Mouse (Mus musculus) gastrocnemius, adult 2 months (tissue): ENCODE data around the gene Abtb1. TPM values are rescaled to one million over a fixed set of nuclear protein-coding genes. Genes with fewer than 3 reads are reported as not detected.

ENCODE experiments used
- DNase-seq: peaks from one replicate; pipeline ENCODE4 v3.0.0; 2022
- H3K27ac ChIP-seq: fragments of 200-600 bp; 2 replicates; pipeline ENCODE4 v1.8.1; 2022; ENCODE audit warnings: mild to moderate bottlenecking
- H3K4me3 ChIP-seq: fragments of 200-600 bp; 2 replicates; pipeline ENCODE4 v1.8.1; 2022; ENCODE audit warnings: mild to moderate bottlenecking, moderate library complexity
- CTCF ChIP-seq: fragments of 200-600 bp; IDR thresholded peaks from 2 replicates; pipeline ENCODE4 v1.8.1; 2022; ENCODE audit warnings: antibody characterized with exemption, mild to moderate bottlenecking, moderate library complexity
- intact Hi-C: fragments of 180-260 bp; cut with DNase I; formaldehyde crosslinking; loops from one replicate; pipeline ENCODE4 v1.15.1; 2025
- total RNA-seq, 2 experiments: library from RNA; stranded (reverse); gene quantifications; 2 replicates each; pipeline ENCODE4 v1.2.3; 2021

The Abtb1 gene
- total RNA-seq, 2 experiments from 2014 or later: 16.9 to 22.7 TPM

DNA sequence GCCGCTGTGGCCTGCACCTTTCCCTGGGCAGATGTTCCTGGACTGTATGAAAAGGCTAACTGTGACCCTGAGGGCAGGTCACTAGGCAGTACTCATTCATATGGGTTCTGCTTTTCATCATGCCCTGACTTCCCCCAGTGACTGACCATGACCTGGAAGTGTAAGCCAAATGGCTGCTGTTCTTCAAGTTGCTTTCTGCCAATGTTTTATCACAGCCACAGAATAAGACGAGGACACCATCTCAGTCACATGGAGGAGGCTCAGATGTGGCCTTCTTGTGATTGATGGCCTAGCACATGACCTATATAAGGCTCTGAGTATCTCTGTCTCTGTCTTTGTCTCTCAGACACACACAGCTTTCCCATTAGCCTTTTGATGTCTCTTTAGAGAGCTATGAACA is 5.8 kb upstream of the Abtb1 start:
- intact Hi-C loops: no loop called here
- no peak for TF ChIP-seq CTCF
- DNase-seq: no peak
- H3K27ac ChIP-seq: no peak overlapping the region
- H3K4me3 ChIP-seq: no peak overlapping the region

- intact Hi-C loops: no loop called here
Observed at GRCm38 (mm10) chr6:88844901-88845565, 3.2 kb upstream of the Abtb1 start.

GRCm38 (mm10) chr6:88843781-88844725 is 2.3 kb upstream of the Abtb1 start:
- DNase-seq: peak; percentile 16
- no peak overlapping the region for H3K27ac ChIP-seq
- TF ChIP-seq CTCF: no peak
- no peak overlapping the region for H3K4me3 ChIP-seq
- intact Hi-C loops: no loop called here

More at GRCm38 (mm10) chr6:88844901-88845565, 3.2 kb upstream of the Abtb1 start:
- TF ChIP-seq CTCF: no peak
- no peak overlapping the region for H3K27ac ChIP-seq
- peak; percentile 15 for DNase-seq
- H3K4me3 ChIP-seq: no peak overlapping the region

DNA sequence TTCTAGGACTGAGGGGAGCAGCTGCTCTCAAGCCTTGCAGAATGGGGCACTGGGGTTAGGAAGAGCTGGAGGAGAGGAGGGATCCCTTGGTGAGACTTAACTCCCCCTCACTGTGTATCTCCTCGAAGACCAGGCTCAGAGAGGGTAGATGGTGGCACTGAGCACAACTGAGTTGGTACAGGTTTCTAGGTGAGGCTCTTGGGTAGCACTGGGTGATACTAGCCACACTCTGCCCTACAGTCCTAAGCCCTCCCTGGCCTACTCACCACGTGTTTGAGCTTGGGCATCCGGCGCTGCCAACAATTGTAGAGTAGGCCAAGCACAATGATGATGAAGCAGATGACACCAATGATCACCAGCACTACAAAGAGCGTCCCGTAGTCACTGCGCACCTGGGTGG is 1.5 kb upstream of the Abtb1 start:
- Histone ChIP-seq H3K4me3 (peak overlapping the region; percentile 93), H3K27ac (peak overlapping the region; percentile 97)
- no peak for TF ChIP-seq CTCF
- intact Hi-C loops: no loop called here
- peak; percentile 24 for DNase-seq

GRCm38 (mm10) chr6:88842731-88843151 is 957 bp upstream of the Abtb1 start:
- Histone ChIP-seq H3K4me3 (peak overlapping the region; percentile 93), H3K27ac (peak overlapping the region; percentile 97)
- intact Hi-C loops: no loop called here
- no peak for TF ChIP-seq CTCF
- DNase-seq: no peak

GRCm38 (mm10) chr6:88841514-88841780 is 337 bp downstream of the Abtb1 start:
- no peak for DNase-seq
- no peak for TF ChIP-seq CTCF

GRCm38 (mm10) chr6:88840791-88841513 is 832 bp downstream of the Abtb1 start:
- no peak for TF ChIP-seq CTCF
- peak overlapping the region; percentile 97 for H3K27ac ChIP-seq
- intact Hi-C loops: no loop called here
- DNase-seq: peak; percentile 17
- H3K4me3 ChIP-seq: peak overlapping the region; percentile 93

More at GRCm38 (mm10) chr6:88841514-88841780, 337 bp downstream of the Abtb1 start:
- intact Hi-C loops: no loop called here
- Histone ChIP-seq H3K4me3 (peak overlapping the region; percentile 93), H3K27ac (peak overlapping the region; percentile 97)

DNA sequence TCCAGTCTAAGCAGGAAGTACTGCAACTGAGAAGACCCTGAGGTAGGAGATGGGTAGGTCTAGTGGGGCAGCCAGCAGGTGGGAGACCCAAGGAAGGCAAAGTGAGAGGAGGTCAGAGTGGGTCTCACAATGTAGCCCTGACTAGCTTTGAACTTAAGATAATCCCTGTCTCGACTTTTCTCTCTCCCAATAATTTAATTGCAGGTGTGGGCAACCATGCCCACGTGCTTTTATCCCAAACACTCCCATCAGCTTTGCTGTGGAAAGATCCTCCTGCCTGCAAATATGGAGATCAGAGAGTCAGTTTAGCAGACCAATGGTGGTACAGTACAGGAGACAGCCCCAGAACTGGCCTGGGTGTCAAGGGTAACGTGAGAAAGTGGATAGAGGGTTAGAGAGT is 1.6 kb downstream of the Abtb1 start:
- Histone ChIP-seq H3K27ac (peak overlapping the region; percentile 97), H3K4me3 (peak overlapping the region; percentile 93)
- no peak for DNase-seq
- TF ChIP-seq CTCF: no peak
- intact Hi-C loops: no loop called here

DNA sequence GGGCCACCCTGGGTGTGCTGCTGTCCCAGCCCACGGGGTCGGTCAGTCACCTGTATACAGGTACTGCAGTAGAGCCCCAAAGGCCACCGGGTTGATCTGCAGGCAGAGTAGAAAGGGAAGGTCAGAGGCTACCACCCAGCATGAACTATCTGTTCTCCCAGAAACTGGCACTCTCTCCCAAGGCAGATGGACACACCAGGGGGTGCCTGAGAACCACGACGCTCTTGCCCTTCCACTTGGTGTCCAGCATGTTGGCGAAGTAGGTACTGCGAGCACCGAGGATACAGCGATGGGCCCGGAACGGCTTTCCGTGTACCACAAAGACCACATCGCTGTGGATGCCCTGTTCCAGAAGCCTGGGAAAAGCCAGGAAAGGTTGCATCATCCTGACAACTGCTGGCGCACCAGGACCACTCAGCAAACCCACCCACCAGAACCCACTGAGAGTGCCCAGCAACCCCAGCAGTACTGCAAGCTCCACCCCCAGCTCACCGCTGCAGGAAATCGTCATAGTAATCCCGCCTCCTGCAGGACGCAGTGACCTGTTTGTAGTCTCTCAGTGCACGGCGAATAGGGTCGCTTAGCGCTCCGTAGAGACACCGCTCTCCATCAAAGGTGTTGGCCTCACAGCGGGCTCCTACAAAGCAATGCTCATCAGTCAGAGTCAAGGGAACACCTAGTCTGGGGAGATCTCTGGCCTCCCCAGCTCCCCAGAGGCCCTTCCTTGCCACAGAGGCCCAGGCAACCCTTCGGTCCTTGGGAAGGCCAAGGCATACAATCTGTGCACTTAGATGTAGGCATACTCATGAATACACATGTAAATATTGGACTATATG is 2.4 kb downstream of the Abtb1 start:
- Histone ChIP-seq H3K4me3 (no peak overlapping the region), H3K27ac (no peak overlapping the region)
- intact Hi-C loops: no loop called here
- TF ChIP-seq CTCF: no peak
- DNase-seq: peak; percentile 23

- no peak for TF ChIP-seq CTCF
- intact Hi-C loops: no loop called here
- DNase-seq: peak; percentile 17
- H3K4me3 ChIP-seq: no peak overlapping the region
- H3K27ac ChIP-seq: no peak overlapping the region
Observed at GRCm38 (mm10) chr6:88838613-88839012, 3.2 kb downstream of the Abtb1 start.

- peak; percentile 18 for DNase-seq
- intact Hi-C loops: no loop called here
- TF ChIP-seq CTCF: no peak
- H3K4me3 ChIP-seq: no peak overlapping the region
- H3K27ac ChIP-seq: no peak overlapping the region
Observed at GRCm38 (mm10) chr6:88837999-88838398, 3.8 kb downstream of the Abtb1 start.
